Mouse (Mus musculus) duodenum, adult 2 months (tissue): ENCODE data around the gene Mcat. TPM values are rescaled to one million over a fixed set of nuclear protein-coding genes. Genes with fewer than 3 reads are reported as not detected.

Source experiments
- polyA plus RNA-seq: library from polyadenylated mRNA; depleted of rRNA; stranded (reverse); fragments of >200 nt; gene quantifications from 2 replicates; pipeline ENCODE4 v1.2.3, GENCODE M21; 2012; ENCODE audit warnings: low replicate concordance; rRNA removed

Gene Mcat
- 23.7 and 37.5 TPM in 2 replicates for polyA plus RNA-seq

GRCm38 (mm10) chr15:83563327-83563856, at the start of gene Mcat, which contains the start of gene Tspo:
Gene Mcat, minus strand, starts transcription at chr15:83563787.
Gene Tspo, plus strand, starts transcription at chr15:83563592.

DNA sequence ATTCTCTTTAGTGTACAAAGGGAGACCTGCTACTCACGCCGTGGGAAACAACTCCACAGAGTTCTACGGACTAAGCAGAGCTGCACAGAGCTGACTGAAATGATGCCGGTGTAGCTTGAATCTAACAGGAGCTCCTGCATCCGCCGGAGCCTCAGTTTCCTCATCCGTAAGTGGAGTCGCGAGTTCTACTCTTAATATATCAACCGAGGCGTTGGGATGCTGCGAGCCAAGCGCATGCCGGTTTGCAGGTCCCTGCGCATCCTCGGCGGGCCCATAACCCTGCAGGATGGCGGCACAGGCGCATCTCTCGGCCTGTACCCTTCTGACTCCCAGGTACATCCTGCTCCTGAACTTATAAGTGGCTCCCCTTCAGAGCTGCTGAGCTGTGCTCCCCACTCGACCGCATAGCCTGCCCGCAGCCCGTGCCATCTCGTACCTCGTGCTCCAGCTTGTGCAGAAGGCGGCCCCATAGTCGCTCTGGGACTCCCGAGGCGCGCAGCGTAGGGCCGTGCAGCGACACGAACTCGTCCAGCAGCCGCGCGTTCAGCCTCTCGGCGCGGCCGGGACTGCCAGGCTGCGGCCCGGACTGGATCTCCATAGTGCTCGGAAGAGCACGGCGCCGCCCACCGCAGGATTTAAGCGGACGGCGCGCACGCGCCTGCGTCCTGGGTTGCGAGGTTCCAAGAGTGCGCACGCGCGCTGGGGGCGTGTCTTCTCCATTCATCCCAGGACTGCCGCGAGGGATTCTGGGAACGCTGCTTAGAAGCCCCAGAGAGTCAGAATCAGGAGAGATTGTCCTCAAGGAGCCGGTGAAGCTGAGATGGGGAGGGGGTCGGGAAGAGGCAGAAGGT, 31.2 kb upstream of the Mcat start, which contains the start of gene Ttll12:
Ttll12 (minus strand) TSS at position 645 of the 851 bp plus-strand sequence.

GRCm38 (mm10) chr15:83526424-83527091, 37.0 kb downstream of the Mcat start, which contains the start of gene Bik:
Gene Bik, plus strand, starts transcription at chr15:83526862.

DNA sequence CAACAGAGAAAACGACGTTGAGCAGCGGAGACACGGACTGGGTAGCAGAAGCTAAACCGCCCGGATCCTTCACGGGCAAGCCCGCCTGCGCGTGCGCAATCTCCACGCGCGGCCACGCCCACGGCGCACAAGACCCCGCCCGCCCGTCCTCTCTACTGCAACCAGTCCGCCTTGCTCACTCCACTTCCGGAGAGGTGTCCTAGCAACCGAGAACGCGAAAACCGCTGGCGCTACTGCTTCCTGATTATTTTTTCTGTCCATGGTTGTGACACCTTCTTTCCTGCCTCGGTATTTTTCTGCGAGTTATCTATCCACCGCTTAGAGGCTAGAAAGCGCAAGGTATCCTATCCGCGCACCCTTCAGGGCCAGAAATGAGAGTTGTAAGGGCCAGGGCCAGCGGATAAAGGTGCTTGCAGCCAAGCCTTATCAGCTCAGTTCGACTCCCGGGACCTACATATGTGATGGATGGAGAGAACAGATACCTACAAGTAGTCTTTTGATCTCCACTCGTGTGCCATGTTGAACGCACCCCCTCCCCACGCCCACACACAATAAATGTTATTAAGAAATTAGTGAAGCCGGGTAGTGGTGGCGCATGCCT, 52.7 kb downstream of the Mcat start, which contains the start of gene Ttll1:
Ttll1 (minus strand) TSS at position 89 of the 601 bp plus-strand sequence.

Other genes starting within 250 kb of the Mcat start
- 40.4 and 52.1 TPM in 2 replicates for gene Arfgap3, start 213.5 kb downstream of the Mcat start, polyA plus RNA-seq
- 37.4 and 42.3 TPM in 2 replicates for gene Pacsin2, start 99.2 kb downstream of the Mcat start, polyA plus RNA-seq
- gene Ttll1, start 52.9 kb downstream of the Mcat start, polyA plus RNA-seq, result 1.00 and 2.0 TPM in 2 replicates
- gene Bik, start 36.9 kb downstream of the Mcat start, polyA plus RNA-seq, result 4.4 and 5.6 TPM in 2 replicates
- gene Tspo, start 195 bp downstream of the Mcat start, polyA plus RNA-seq, result 318 and 325 TPM in 2 replicates
- 15.8 and 24.0 TPM in 2 replicates for gene Ttll12, start 31.4 kb upstream of the Mcat start, polyA plus RNA-seq
- gene Scube1, start 161.2 kb upstream of the Mcat start, polyA plus RNA-seq, result 10.7 and 12.7 TPM in 2 replicates
- gene Mpped1, start 215.7 kb upstream of the Mcat start, polyA plus RNA-seq, result not detected in 2 replicates